Mouse (Mus musculus) heart, embryonic 15.5 days (tissue): ENCODE results near the gene Lin28a. TPM values are rescaled to one million over a fixed set of nuclear protein-coding genes. Genes with fewer than 3 reads are reported as not detected.

Source experiments
- ATAC-seq: fragments of 200-750 bp; cut with Nextera tagmentation; replicated peaks from 2 replicates; pipeline ENCODE4 v1.8.0; 2017; ENCODE audit warnings: low read depth, moderate TSS enrichment; ENCODE audit not compliant: insufficient number of reproducible peaks, insufficient read depth, low FRiP score
- H3K27ac ChIP-seq: fragments of 300-500 bp; sonication (generic); 2 replicates; pipeline ENCODE4 v1.5.1; 2015; ENCODE audit warnings: mild to moderate bottlenecking, inconsistent platforms
- H3K27me3 ChIP-seq: fragments of 300-500 bp; sonication (generic); 2 replicates; pipeline ENCODE4 v1.6.1; 2015; ENCODE audit warnings: inconsistent platforms
- H3K36me3 ChIP-seq: fragments of 300-500 bp; sonication (generic); 2 replicates; pipeline ENCODE4 v1.6.1; 2015; ENCODE audit warnings: mild to moderate bottlenecking, inconsistent platforms
- H3K4me1 ChIP-seq: fragments of 300-500 bp; sonication (generic); replicated peaks from 2 replicates; pipeline ENCODE4 v1.6.1; 2015; ENCODE audit warnings: inconsistent platforms
- H3K4me2 ChIP-seq: fragments of 300-500 bp; sonication (generic); 2 replicates; pipeline ENCODE4 v1.6.1; 2015; ENCODE audit warnings: inconsistent platforms, mild to moderate bottlenecking, moderate library complexity
- H3K4me3 ChIP-seq: fragments of 300-500 bp; sonication (generic); 2 replicates; pipeline ENCODE4 v1.5.1; 2015; ENCODE audit warnings: mild to moderate bottlenecking, inconsistent platforms
- H3K9ac ChIP-seq: fragments of 300-500 bp; sonication (generic); 2 replicates; pipeline ENCODE4 v1.6.1; 2015; ENCODE audit warnings: mild to moderate bottlenecking, inconsistent platforms
- H3K9me3 ChIP-seq: fragments of 300-500 bp; sonication (generic); replicated peaks from 2 replicates; pipeline ENCODE4 v1.6.1; 2016; ENCODE audit warnings: inconsistent platforms
- WGBS: fragments of 180-500 bp; shearing (Covaris S2); methylation state at CpG from one replicate; pipeline ENCODE4 v1.1.7; 2015; ENCODE audit warnings: mixed read lengths; 5-methylcytosine and 5-hydroxymethylcytosine counted together
- polyA plus RNA-seq: library from polyadenylated mRNA; unstranded; fragments of >200 nt; fragmentation: Nextera tagmentation; extraction: Ambion mirVana; gene quantifications from 2 replicates; pipeline ENCODE4 v1.2.1, GENCODE M21; 2015

The Lin28a gene
- polyA plus RNA-seq, 1 experiment from 2014 or later: 0.19 TPM

GRCm38 (mm10) chr4:133970876-133971275 is 47.8 kb downstream of the Lin28a start:
- WGBS: 87% methylated on average over 13 of the region's 13 CpGs
- no peak overlapping the region for H3K4me3 ChIP-seq
- no peak overlapping the region for H3K4me2 ChIP-seq
- H3K27ac ChIP-seq: no peak overlapping the region
- H3K27me3 ChIP-seq: no peaks in the 10 kb centered on the region
- H3K36me3 ChIP-seq: peaks cover 18% of the 10 kb centered on the region
- H3K4me1 ChIP-seq: peaks cover 31% of the 10 kb centered on the region
- no peak for ATAC-seq
- no peaks in the 10 kb centered on the region for H3K9me3 ChIP-seq
- H3K9ac ChIP-seq: no peak overlapping the region

DNA sequence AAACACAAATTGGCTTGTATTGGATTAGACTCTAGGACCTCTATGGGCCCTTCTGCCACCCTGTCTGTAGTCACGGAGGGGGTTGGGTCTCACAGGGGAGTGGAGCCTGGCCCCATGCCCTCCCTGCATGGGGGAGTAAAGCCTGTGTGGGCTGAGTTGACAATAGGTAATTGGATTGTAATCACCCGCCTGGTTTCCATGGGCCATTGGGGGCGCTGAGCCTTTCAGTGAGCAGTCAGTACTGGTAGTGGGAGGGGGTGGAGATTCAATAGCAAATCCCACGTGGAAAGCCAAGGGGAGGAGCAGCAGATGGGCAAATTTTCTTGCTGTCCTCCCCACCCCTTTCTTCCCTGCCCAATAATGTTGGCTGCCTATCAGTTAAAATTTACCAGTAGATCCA is 48.4 kb downstream of the Lin28a start:
- Histone ChIP-seq H3K9ac (no peak overlapping the region), H3K4me1 (peaks cover 35% of the 10 kb centered on the region), H3K4me3 (no peak overlapping the region), H3K27me3 (no peaks in the 10 kb centered on the region), H3K4me2 (no peak overlapping the region), H3K9me3 (no peaks in the 10 kb centered on the region), H3K36me3 (peaks cover 21% of the 10 kb centered on the region), H3K27ac (no peak overlapping the region)
- 49% methylated on average over 4 of the region's 4 CpGs for WGBS
- no peak for ATAC-seq

DNA sequence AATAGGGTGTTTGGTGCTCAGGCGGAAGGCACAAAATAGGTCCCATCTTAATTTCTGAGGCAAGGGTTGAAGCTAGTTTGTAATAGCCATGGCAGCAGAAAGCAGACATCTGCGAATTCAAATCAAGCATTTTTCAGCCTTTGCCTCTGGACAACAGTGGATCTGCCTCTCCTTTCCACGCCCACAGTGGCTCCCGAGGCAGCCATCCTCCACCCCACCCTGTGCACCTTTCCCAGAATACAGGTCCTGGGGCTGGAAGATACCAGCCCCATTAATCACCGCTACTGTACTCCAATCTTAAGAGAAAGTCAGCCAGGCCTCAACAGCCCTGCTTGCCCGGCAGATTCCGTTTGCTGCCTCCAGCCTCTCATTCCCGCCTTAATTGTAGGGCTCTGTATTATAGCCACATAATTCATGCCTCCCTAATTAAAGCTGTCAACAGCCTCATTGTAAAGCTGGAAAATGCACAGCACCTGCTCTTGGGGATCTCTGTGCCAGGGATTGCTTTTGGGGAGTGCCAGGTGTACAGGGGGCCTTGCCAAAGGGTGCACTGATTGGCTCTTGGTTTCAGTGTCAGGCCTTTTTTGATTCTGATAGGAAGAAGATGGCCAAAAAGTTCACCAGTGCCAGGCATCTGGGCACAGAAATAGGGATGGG is 49.4 kb downstream of the Lin28a start:
- Histone ChIP-seq H3K9me3 (no peaks in the 10 kb centered on the region), H3K9ac (no peak overlapping the region), H3K27ac (no peak overlapping the region), H3K4me3 (peak overlapping the region; percentile 79; the same call in 1 of the 2 replicates), H3K4me2 (peak overlapping the region; percentile 88; the same call in 1 of the 2 replicates), H3K27me3 (no peaks in the 10 kb centered on the region), H3K36me3 (peaks cover 22% of the 10 kb centered on the region), H3K4me1 (peaks cover 29% of the 10 kb centered on the region)
- 48% methylated on average over 8 of the region's 8 CpGs for WGBS
- no peak for ATAC-seq

- under 1% methylated on average over 42 of the region's 42 CpGs for WGBS
- peaks cover 31% of the 10 kb centered on the region for H3K36me3 ChIP-seq
Observed at GRCm38 (mm10) chr4:133968150-133968921, 50.3 kb downstream of the Lin28a start, which contains the start of gene Hmgn2. Gene Hmgn2, minus strand, starts transcription at chr4:133968650.

DNA sequence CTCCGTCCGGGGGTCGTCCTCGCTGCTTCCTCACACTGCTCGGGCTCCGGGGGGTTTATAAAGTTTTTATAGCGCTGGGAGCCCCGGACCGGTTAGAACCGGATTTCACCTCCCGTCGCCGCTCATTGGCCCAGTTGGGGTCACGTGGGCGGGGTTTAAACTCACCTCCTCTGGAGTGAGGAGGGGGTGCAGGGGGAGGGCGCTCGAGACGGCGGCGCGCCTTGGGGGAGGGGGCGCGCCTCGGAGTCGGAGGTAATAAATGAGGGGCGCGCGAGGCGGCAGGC is 50.8 kb downstream of the Lin28a start:
- peak overlapping the region; percentile 88 for H3K4me2 ChIP-seq
- H3K27me3 ChIP-seq: no peaks in the 10 kb centered on the region
- H3K36me3 ChIP-seq: peaks cover 37% of the 10 kb centered on the region
- peak overlapping the region; percentile 79 for H3K4me3 ChIP-seq
- H3K4me1 ChIP-seq: peaks cover 29% of the 10 kb centered on the region
- H3K27ac ChIP-seq: peak overlapping the region; percentile 99
- no peaks in the 10 kb centered on the region for H3K9me3 ChIP-seq
- H3K9ac ChIP-seq: peak overlapping the region; percentile 95
- under 1% methylated on average over 29 of the region's 29 CpGs for WGBS
- peak; percentile 89 for ATAC-seq

More at GRCm38 (mm10) chr4:133968150-133968921, 50.3 kb downstream of the Lin28a start, which contains the start of gene Hmgn2:
- Histone ChIP-seq H3K4me2 (peak within 1 kb of the TSS; percentile 88), H3K4me1 (peaks cover 29% of the 10 kb centered on the region), H3K27me3 (no peaks in the 10 kb centered on the region), H3K9ac (peak within 1 kb of the TSS; percentile 95), H3K27ac (peak within 1 kb of the TSS; percentile 99), H3K9me3 (no peaks in the 10 kb centered on the region), H3K4me3 (peak within 1 kb of the TSS; percentile 79)
- peak; percentile 60 for ATAC-seq

DNA sequence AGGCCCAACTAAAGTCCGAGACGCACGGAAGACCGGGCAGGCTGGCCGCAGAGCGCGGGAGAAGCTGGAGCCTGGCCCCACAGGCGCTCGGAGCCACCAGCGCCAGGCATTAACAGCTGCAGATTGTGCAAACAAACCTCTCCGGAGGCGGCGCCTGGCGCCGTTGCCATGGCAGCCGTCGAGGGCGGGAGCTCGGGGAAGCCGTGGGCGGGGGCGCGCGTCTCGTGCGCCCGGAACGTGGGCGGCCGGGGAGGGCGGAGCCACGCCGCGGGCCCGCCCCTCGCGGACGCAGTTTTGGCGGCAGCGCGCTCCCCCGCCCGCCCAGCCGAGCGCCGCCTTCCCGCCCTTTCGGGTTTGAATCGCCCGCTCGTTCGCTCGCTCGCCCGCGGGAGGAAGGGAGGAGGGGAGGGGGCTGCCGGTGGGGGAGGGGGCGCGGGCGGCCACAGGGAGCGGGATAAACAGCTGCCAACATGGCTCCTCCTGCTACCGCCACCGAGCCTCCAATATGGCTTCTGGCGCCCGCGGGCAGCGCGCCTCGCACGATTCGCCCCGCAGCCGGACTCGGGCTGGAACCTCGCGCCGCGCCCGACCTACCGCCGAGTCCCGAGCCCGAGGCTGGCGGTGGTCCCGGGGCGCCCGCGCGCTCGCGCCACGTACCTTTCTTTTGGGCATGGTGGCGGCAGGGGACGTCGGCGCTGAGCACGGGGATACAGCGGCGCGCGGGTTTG is 51.3 kb downstream of the Lin28a start:
- ATAC-seq: peak; percentile 87
- under 1% methylated on average over 84 of the region's 101 CpGs for WGBS
- Histone ChIP-seq H3K36me3 (peaks cover 37% of the 10 kb centered on the region), H3K4me1 (peaks cover 29% of the 10 kb centered on the region), H3K4me2 (peak overlapping the region; percentile 88), H3K4me3 (peak overlapping the region; percentile 79), H3K9me3 (no peaks in the 10 kb centered on the region), H3K27ac (peak overlapping the region; percentile 99), H3K9ac (peak overlapping the region; percentile 95), H3K27me3 (no peaks in the 10 kb centered on the region)

DNA sequence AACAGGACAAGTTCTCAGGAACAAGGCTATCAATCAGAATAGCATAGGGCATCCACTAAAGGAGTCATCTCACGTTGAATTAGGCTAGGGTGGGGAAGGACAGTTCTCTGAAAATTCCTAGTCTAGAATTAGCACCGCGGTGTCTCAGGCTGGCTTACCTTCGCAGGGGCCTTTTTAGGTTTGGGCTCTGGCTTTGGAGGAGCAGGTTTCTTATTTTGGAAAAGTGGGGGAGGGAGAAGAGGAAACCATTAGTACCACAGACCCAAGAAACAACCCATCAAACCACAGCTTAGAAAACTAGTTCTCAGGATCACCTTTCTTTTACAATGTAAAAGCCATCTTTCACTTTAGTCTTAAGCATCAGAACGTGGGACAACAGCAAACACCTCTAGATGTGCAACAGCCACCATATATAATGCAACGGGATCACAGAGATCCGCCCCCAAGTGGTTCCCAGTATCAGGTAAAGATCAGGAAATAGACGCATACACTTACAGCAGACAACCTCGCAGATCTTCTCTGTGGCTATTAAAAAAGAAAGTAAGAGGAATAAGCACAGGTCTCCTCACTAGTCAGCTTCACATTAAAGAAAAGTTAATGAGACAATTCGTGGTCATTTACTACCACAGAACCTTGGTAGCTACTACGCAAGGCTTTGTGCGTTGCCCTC is 52.2 kb downstream of the Lin28a start:
- 28% methylated on average over 12 of the region's 12 CpGs for WGBS
- peaks cover 37% of the 10 kb centered on the region for H3K36me3 ChIP-seq
- peaks cover 29% of the 10 kb centered on the region for H3K4me1 ChIP-seq
- H3K4me3 ChIP-seq: peak overlapping the region; percentile 79
- peak overlapping the region; percentile 53 for H3K9ac ChIP-seq
- no peaks in the 10 kb centered on the region for H3K27me3 ChIP-seq
- H3K27ac ChIP-seq: 0 out of 2 replicates have a peak overlapping the region, but pooled peaks have one; percentile 99
- H3K9me3 ChIP-seq: no peaks in the 10 kb centered on the region
- no peak for ATAC-seq
- H3K4me2 ChIP-seq: peak overlapping the region; percentile 88

- Histone ChIP-seq H3K27ac (no peak overlapping the region), H3K4me2 (no peak overlapping the region), H3K36me3 (peaks cover 28% of the 10 kb centered on the region), H3K4me1 (peaks cover 14% of the 10 kb centered on the region), H3K27me3 (no peaks in the 10 kb centered on the region), H3K4me3 (no peak overlapping the region), H3K9ac (no peak overlapping the region), H3K9me3 (no peaks in the 10 kb centered on the region)
- WGBS: 85% methylated on average over 7 of the region's 7 CpGs
- no peak for ATAC-seq
Observed at GRCm38 (mm10) chr4:133962566-133962965, 56.1 kb downstream of the Lin28a start.

GRCm38 (mm10) chr4:133958884-133959283 is 59.8 kb downstream of the Lin28a start:
- no peak overlapping the region for H3K4me2 ChIP-seq

GRCm38 (mm10) chr4:133956358-133956757 is 62.3 kb downstream of the Lin28a start:
- Histone ChIP-seq H3K4me1 (no peaks in the 10 kb centered on the region), H3K36me3 (no peaks in the 10 kb centered on the region), H3K4me2 (no peak overlapping the region), H3K9me3 (no peaks in the 10 kb centered on the region), H3K27ac (no peak overlapping the region), H3K4me3 (no peak overlapping the region), H3K9ac (no peak overlapping the region), H3K27me3 (no peaks in the 10 kb centered on the region)
- WGBS: 86% methylated on average over 4 of the region's 4 CpGs
- no peak for ATAC-seq

More at GRCm38 (mm10) chr4:133958884-133959283, 59.8 kb downstream of the Lin28a start:
- H3K27ac ChIP-seq: no peak overlapping the region
- H3K27me3 ChIP-seq: no peaks in the 10 kb centered on the region
- no peak overlapping the region for H3K9ac ChIP-seq
- no peak for ATAC-seq
- no peaks in the 10 kb centered on the region for H3K9me3 ChIP-seq
- 77% methylated on average over 1 of the region's 1 CpGs for WGBS
- H3K36me3 ChIP-seq: peaks cover 11% of the 10 kb centered on the region
- no peak overlapping the region for H3K4me3 ChIP-seq
- no peaks in the 10 kb centered on the region for H3K4me1 ChIP-seq
